Mouse (Mus musculus): ENCODE results near the gene Ndufs2.

DNA sequence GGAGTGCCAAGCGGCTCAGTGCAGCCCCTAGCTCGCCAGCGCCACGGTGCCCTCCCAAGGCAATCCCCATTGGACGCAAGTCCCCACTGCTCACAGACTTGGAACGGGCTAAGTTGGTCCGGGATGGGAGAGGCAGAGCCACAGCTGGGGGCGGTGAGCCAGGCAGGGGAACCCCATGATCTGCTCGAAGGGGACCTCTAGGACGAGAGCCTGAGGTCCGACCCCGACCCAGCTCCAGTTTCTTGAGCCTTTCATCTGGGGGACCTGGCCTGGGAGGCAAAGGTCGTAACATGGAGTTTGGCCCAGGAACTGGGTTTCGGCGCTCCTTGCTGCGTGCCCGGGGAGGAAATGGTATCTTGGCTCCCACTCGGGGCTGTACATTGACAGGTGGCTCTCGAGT lies 35.3 kb upstream of the Ndufs2 start:
- TF ChIP-seq POLR2A (IDR thresholded peaks at IDR 0.05; ENCODE audit: control insufficient read depth, extremely low read depth, insufficient read depth, low read length, poor library complexity) (no peak), CTCF (IDR thresholded peaks at IDR 0.05; ENCODE audit: borderline replicate concordance, control insufficient read depth, extremely low read depth, insufficient read depth, low read length, poor library complexity) (no peak)

Measured in thymus, adult 2 months (tissue).